Mouse (Mus musculus) liver, postnatal 0 days (tissue): ENCODE measurements around the gene Frmd5.

ENCODE experiments used
- CTCF ChIP-seq: sonication (generic); IDR thresholded peaks from 2 replicates; pipeline ENCODE4 v1.5.1; 2016; ENCODE audit warnings: antibody characterized with exemption, low read depth
- EP300 ChIP-seq: IDR thresholded peaks from 2 replicates; pipeline ENCODE4 v1.6.1; 2016; ENCODE audit warnings: antibody characterized with exemption, low read depth, mild to moderate bottlenecking

DNA sequence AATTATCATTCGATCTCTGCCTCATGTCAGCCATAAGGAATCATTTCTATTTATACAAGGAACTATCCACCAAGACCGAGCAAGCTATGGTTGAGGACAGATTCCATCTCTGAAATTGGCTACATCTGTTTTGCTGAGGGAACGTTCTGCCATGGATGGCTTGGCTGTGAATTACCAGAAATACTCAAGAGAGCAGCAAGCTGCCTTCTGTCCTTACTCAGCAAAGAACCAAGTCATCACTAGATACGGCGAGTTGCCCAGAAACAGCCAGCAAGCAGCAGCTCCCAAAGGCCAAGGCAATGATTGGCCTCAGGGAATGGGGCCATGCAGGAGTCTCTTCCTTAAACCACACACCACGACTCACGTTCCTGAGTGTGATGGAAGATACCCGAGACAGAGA, 151.8 kb downstream of the Frmd5 start:
- TF ChIP-seq EP300, result no peak
- TF ChIP-seq CTCF, result no peak
